Mouse (Mus musculus): ENCODE measurements at regions not wholly inside any gene's neighbourhood (a gene's known extent, or its start where the extent isn't known, plus 50 kb on each side); places are given as distances from the start of the nearest gene placed in this dataset.
"Not testable (repeated sequence)": the region's sequence is repeated elsewhere in the genome, so short reads cannot be mapped to it uniquely, and the experiment has no call there.

DNA sequence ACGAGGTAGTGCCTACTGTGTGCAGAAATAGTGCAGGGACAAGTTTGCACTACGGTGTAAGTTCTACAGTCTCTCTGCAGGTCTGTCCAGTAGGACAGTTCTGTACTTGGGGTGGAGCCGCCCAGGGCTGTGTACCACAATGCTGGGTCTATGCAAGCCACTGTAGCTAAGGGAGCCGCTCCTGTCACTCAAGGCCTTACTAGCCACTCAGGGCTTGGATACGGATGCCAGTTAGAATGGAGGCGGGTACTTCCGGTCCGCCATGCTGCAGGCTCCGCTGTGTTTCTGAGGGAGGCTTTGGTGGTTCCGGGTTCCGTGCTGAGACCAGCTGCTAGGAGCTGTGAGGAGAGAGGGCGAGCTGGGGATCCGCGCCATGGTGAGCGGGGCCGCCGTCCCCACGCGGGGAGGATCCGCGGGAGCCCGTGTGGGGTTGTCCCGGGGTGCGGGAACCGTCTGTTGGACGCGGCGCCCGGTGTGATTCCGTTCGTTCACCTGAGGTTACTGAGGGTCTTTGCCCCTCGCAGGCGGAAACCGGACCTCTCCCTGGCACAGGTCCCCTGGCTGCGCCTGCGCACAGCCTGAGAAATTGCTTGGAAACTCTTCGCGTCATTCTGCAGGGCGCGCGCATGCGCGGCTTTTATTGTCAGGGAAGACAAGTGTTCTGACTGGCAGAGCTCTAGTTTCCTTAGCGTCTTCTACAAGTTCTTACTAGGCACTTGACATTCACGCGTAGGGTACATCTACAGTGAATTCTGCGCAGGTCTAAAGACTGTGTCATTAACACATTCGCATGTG, 51.0 kb upstream of the Zfp873 start:
- not testable (repeated sequence) for H3K27ac ChIP-seq (ENCODE audit: insufficient read depth, low read length); H3K9me3 ChIP-seq (replicated peaks; ENCODE audit: control insufficient read depth, insufficient read depth, low read length, poor library complexity, severe bottlenecking); H3K4me1 ChIP-seq (ENCODE audit: control insufficient read depth, insufficient read depth, low read length); H3K36me3 ChIP-seq (ENCODE audit: control insufficient read depth, insufficient read depth, low read length, poor library complexity, severe bottlenecking); H3K27me3 ChIP-seq (ENCODE audit: control insufficient read depth, insufficient read depth, low read length, poor library complexity, severe bottlenecking)
- peak overlapping the region; percentile 49 for H3K4me3 ChIP-seq (ENCODE audit: low read depth, low read length)
- peak overlapping the region; percentile 61; the same call in 1 of the 2 replicates for H3K9ac ChIP-seq (ENCODE audit: low read depth, poor library complexity, severe bottlenecking)

Measured in ES-Bruce4 (cell line).